ENCODE assay signal across 11 mouse cellular contexts in the genomic region with DNA sequence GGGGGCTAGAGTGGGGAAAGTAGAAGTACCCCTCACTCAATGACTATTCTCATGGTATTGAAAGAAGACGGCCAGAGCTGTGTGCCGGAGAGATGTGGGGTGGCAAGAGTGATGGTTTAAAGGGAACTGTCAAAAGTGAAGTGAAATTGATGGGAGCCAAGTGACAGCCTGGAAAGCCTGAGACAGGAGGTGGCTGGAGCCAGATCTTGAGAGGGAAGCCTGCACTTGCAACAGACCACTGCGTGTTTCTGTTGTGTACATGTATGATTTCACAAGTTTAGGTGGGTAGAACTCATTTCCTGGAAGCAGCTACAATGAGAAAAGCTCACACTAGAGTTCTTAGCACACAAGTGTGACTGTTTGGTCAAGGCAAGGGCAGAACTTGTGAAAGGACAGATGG.
"Had no signal": no experiment of that assay in that cellular context is flagged by ENCODE, and none has a peak within 500 bp of the region (broad histone marks: within the 10 kb centered on the region; RNA-seq: fewer than 3 reads in every experiment).

No protein-coding gene starts in this region.

- ATAC-seq: intestine, embryonic 16.5 days; liver, embryonic 12.5 days; midbrain, embryonic 13.5 days; midbrain, embryonic 16.5 days had no signal

- DNase-seq: kidney, adult 18-20 months; kidney, postnatal 25 days; layer of hippocampus, adult 9-11 months; liver; lung, adult 18-20 months; thymus, adult 2 months; thymus, postnatal 14 days had no signal
